Mouse (Mus musculus) midbrain, embryonic 13.5 days (tissue): ENCODE measurements at regions not wholly inside any gene's neighbourhood (a gene's known extent, or its start where the extent isn't known, plus 50 kb on each side); places are given as distances from the start of the nearest gene placed in this dataset.

Source experiments
- ATAC-seq: fragments of 200-750 bp; cut with Nextera tagmentation; 2 replicates; pipeline ENCODE4 v1.8.0; 2017; ENCODE audit warnings: mild to moderate bottlenecking, moderate TSS enrichment, moderate library complexity
- H3K27ac ChIP-seq: fragments of 300-500 bp; sonication (generic); 2 replicates; pipeline ENCODE4 v1.5.1; 2015; ENCODE audit warnings: inconsistent platforms, mild to moderate bottlenecking, moderate library complexity
- H3K27me3 ChIP-seq: fragments of 300-500 bp; sonication (generic); 2 replicates; pipeline ENCODE4 v1.6.1; 2015; ENCODE audit warnings: mild to moderate bottlenecking, inconsistent platforms
- H3K36me3 ChIP-seq: fragments of 300-500 bp; sonication (generic); 2 replicates; pipeline ENCODE4 v1.6.1; 2015; ENCODE audit warnings: mild to moderate bottlenecking, inconsistent platforms
- H3K4me1 ChIP-seq: fragments of 300-500 bp; sonication (generic); replicated peaks from 2 replicates; pipeline ENCODE4 v1.6.1; 2015; ENCODE audit warnings: inconsistent platforms
- H3K4me2 ChIP-seq: fragments of 300-500 bp; sonication (generic); replicated peaks from 2 replicates; pipeline ENCODE4 v1.6.1; 2015; ENCODE audit warnings: moderate library complexity, mild to moderate bottlenecking, inconsistent platforms
- H3K4me3 ChIP-seq: fragments of 300-500 bp; sonication (generic); replicated peaks from 2 replicates; pipeline ENCODE4 v1.5.1; 2015; ENCODE audit warnings: mild to moderate bottlenecking, inconsistent platforms
- H3K9ac ChIP-seq: fragments of 300-500 bp; sonication (generic); replicated peaks from 2 replicates; pipeline ENCODE4 v1.6.1; 2015; ENCODE audit warnings: mild to moderate bottlenecking, inconsistent platforms
- H3K9me3 ChIP-seq: fragments of 300-500 bp; sonication (generic); 2 replicates; pipeline ENCODE4 v1.6.1; 2016; ENCODE audit warnings: mild to moderate bottlenecking, inconsistent platforms
- WGBS: fragments of 180-500 bp; shearing (Covaris S2); methylation state at CpG from one replicate; pipeline ENCODE4 v1.1.7; 2015; 5-methylcytosine and 5-hydroxymethylcytosine counted together

GRCm38 (mm10) chr13:111933526-111934240 is 124.9 kb upstream of the Map3k1 start:
- 85% methylated on average over 8 of the region's 8 CpGs for WGBS
- H3K4me2 ChIP-seq, result no peak overlapping the region
- no peaks in the 10 kb centered on the region for H3K9me3 ChIP-seq
- H3K4me1 ChIP-seq, result peaks cover 8% of the 10 kb centered on the region; the same call in 1 of the 2 replicates
- H3K9ac ChIP-seq, result no peak overlapping the region
- no peaks in the 10 kb centered on the region for H3K36me3 ChIP-seq
- no peak overlapping the region for H3K27ac ChIP-seq
- no peak for ATAC-seq
- no peaks in the 10 kb centered on the region for H3K27me3 ChIP-seq
- H3K4me3 ChIP-seq, result no peak overlapping the region

GRCm38 (mm10) chr13:111935721-111936080 is 126.9 kb upstream of the Map3k1 start:
- H3K4me1 ChIP-seq, result peaks cover 8% of the 10 kb centered on the region; the same call in 1 of the 2 replicates
- no peak overlapping the region for H3K4me3 ChIP-seq
- no peaks in the 10 kb centered on the region for H3K36me3 ChIP-seq
- 81% methylated on average over 1 of the region's 1 CpGs for WGBS
- ATAC-seq, result no peak
- H3K9me3 ChIP-seq, result no peaks in the 10 kb centered on the region
- H3K27me3 ChIP-seq, result no peaks in the 10 kb centered on the region
- H3K4me2 ChIP-seq, result no peak overlapping the region
- H3K9ac ChIP-seq, result no peak overlapping the region
- H3K27ac ChIP-seq, result no peak overlapping the region

- 76% methylated on average over 9 of the region's 9 CpGs for WGBS
- Histone ChIP-seq H3K9me3 (no peaks in the 10 kb centered on the region), H3K36me3 (no peaks in the 10 kb centered on the region), H3K27ac (no peak overlapping the region), H3K4me1 (peaks cover 8% of the 10 kb centered on the region; the same call in 1 of the 2 replicates), H3K9ac (no peak overlapping the region), H3K4me3 (no peak overlapping the region), H3K27me3 (no peaks in the 10 kb centered on the region), H3K4me2 (no peak overlapping the region)
- no peak for ATAC-seq
Measured at GRCm38 (mm10) chr13:111936081-111936857, 127.5 kb upstream of the Map3k1 start.

GRCm38 (mm10) chr13:111936983-111937382 is 128.2 kb upstream of the Map3k1 start:
- no peak for ATAC-seq

GRCm38 (mm10) chr13:111938896-111939422 is 130.2 kb upstream of the Map3k1 start:
- no peak for ATAC-seq
- Histone ChIP-seq H3K27me3 (no peaks in the 10 kb centered on the region), H3K4me2 (no peak overlapping the region), H3K9ac (no peak overlapping the region), H3K36me3 (no peaks in the 10 kb centered on the region), H3K9me3 (no peaks in the 10 kb centered on the region), H3K27ac (no peak overlapping the region), H3K4me1 (peaks cover 12% of the 10 kb centered on the region), H3K4me3 (no peak overlapping the region)
- 63% methylated on average over 8 of the region's 8 CpGs for WGBS

More at GRCm38 (mm10) chr13:111936983-111937382, 128.2 kb upstream of the Map3k1 start:
- H3K9me3 ChIP-seq, result no peaks in the 10 kb centered on the region
- 63% methylated on average over 8 of the region's 8 CpGs for WGBS
- H3K27ac ChIP-seq, result no peak overlapping the region
- H3K27me3 ChIP-seq, result no peaks in the 10 kb centered on the region
- no peak overlapping the region for H3K4me3 ChIP-seq
- no peak overlapping the region for H3K4me2 ChIP-seq
- H3K9ac ChIP-seq, result no peak overlapping the region
- peaks cover 8% of the 10 kb centered on the region; the same call in 1 of the 2 replicates for H3K4me1 ChIP-seq
- no peaks in the 10 kb centered on the region for H3K36me3 ChIP-seq

GRCm38 (mm10) chr13:111939534-111940115 is 130.8 kb upstream of the Map3k1 start:
- Histone ChIP-seq H3K4me3 (no peak overlapping the region), H3K9ac (no peak overlapping the region), H3K4me1 (peaks cover 16% of the 10 kb centered on the region), H3K4me2 (no peak overlapping the region), H3K27ac (no peak overlapping the region), H3K9me3 (no peaks in the 10 kb centered on the region), H3K36me3 (no peaks in the 10 kb centered on the region), H3K27me3 (no peaks in the 10 kb centered on the region)
- WGBS, result 79% methylated on average over 6 of the region's 6 CpGs
- ATAC-seq, result no peak

- Histone ChIP-seq H3K4me2 (no peak overlapping the region), H3K9ac (no peak overlapping the region), H3K27ac (no peak overlapping the region), H3K9me3 (no peaks in the 10 kb centered on the region), H3K36me3 (no peaks in the 10 kb centered on the region), H3K4me3 (no peak overlapping the region), H3K27me3 (no peaks in the 10 kb centered on the region), H3K4me1 (peaks cover 16% of the 10 kb centered on the region)
- ATAC-seq, result no peak
- WGBS, result 91% methylated on average over 4 of the region's 4 CpGs
Measured at GRCm38 (mm10) chr13:111940275-111940674, 131.5 kb upstream of the Map3k1 start.

GRCm38 (mm10) chr13:111940796-111941513 is 132.2 kb upstream of the Map3k1 start:
- Histone ChIP-seq H3K4me3 (no peak overlapping the region), H3K9me3 (no peaks in the 10 kb centered on the region), H3K27ac (no peak overlapping the region), H3K4me2 (no peak overlapping the region), H3K27me3 (no peaks in the 10 kb centered on the region), H3K9ac (no peak overlapping the region), H3K4me1 (peaks cover 16% of the 10 kb centered on the region), H3K36me3 (no peaks in the 10 kb centered on the region)
- no peak for ATAC-seq
- 84% methylated on average over 6 of the region's 6 CpGs for WGBS

- Histone ChIP-seq H3K27me3 (no peaks in the 10 kb centered on the region), H3K4me1 (peaks cover 8% of the 10 kb centered on the region), H3K9ac (no peak overlapping the region), H3K4me3 (no peak overlapping the region), H3K9me3 (no peaks in the 10 kb centered on the region), H3K36me3 (no peaks in the 10 kb centered on the region), H3K27ac (no peak overlapping the region), H3K4me2 (no peak overlapping the region)
- 95% methylated on average over 4 of the region's 4 CpGs for WGBS
- ATAC-seq, result no peak
Measured at GRCm38 (mm10) chr13:111941946-111942345, 133.2 kb upstream of the Map3k1 start.

- H3K9ac ChIP-seq, result no peak overlapping the region
- peaks cover 8% of the 10 kb centered on the region for H3K4me1 ChIP-seq
- no peaks in the 10 kb centered on the region for H3K36me3 ChIP-seq
- ATAC-seq, result no peak
- WGBS, result 63% methylated on average over 15 of the region's 15 CpGs
- H3K4me3 ChIP-seq, result no peak overlapping the region
- no peak overlapping the region for H3K27ac ChIP-seq
- H3K9me3 ChIP-seq, result no peaks in the 10 kb centered on the region
- H3K4me2 ChIP-seq, result no peak overlapping the region
- no peaks in the 10 kb centered on the region for H3K27me3 ChIP-seq
Measured at GRCm38 (mm10) chr13:111943392-111944088, 134.7 kb upstream of the Map3k1 start.

- no peaks in the 10 kb centered on the region for H3K36me3 ChIP-seq
- no peak overlapping the region for H3K4me2 ChIP-seq
- ATAC-seq, result peak; percentile 69; the same call in 1 of the 2 replicates
- WGBS, result 7% methylated on average over 5 of the region's 5 CpGs
- no peaks in the 10 kb centered on the region for H3K27me3 ChIP-seq
- H3K27ac ChIP-seq, result no peak overlapping the region
- H3K4me1 ChIP-seq, result peaks cover 8% of the 10 kb centered on the region
- no peak overlapping the region for H3K9ac ChIP-seq
- H3K4me3 ChIP-seq, result no peak overlapping the region
- no peaks in the 10 kb centered on the region for H3K9me3 ChIP-seq
Measured at GRCm38 (mm10) chr13:111944089-111944406, 135.3 kb upstream of the Map3k1 start.
